Mouse (Mus musculus) ovary, postnatal 36 days (tissue): Measurements from ENCODE around the gene Add3.
A peak's percentile ranks its signal among the peaks of the same experiment; 100 is the strongest.

ENCODE experiments used
- DNase-seq: peaks from one replicate; pipeline ENCODE4 v3.0.0; 2022; ENCODE audit warnings: low spot score, mixed read lengths

Add3 gene

DNA sequence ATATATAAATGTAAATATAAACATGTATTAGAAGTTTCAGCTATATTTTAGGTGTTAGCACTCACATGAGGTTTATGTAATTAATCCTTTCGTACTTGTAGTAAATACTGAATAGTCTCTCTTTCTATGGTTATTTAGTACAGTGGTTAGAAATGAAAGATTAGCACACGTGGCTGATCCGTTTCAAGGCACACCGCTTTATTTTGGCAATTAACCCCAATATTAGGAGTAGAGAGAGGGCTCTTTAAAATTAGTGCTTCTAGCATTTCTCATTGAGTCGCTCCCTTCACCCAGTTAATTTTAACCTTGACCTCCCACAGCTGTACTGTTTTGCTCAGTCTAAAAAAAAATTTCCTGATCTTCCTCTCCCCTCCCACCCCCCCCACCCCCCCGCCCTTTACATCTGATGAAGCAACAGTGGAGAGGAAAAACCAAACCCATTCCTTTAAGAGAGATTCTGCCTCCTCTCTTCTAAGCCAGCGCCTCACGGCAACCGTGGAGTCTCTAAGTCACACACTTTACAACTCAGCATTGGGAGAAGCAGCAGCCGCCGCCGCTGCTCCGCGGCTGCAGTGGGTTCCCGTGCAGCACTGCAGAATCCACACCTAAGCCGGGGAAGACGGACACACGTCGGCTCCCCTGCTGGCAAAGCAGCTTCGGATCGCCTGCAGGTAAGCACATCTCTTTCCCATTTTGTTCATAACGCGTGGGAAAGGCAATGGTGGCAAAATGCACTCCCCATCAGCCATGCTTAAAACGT is at the start of gene Add3:
Gene Add3 (plus strand): TSS at position 400 of the 760 bp plus-strand sequence.
- peak; percentile 56 for DNase-seq

DNA sequence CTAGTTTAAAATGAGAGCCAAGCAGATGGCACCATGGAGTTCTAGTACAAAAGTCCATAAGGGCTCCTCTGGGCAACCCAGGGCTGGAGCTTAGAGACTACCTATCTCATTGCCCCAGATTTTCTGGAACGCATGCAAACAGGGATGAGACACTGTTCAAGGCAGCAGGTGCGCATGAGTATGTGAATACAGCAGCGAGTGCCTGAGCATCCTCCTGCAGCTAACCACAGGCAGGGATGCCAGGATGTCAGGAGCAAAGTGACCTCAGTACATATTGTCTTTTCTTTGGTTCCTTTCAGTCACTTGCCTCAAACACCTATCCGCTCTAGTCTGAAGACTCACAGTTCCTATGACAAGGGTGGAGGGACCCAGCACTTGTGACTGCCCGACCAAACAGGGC is 49.6 kb upstream of the Add3 start:
- no peak for DNase-seq

DNA sequence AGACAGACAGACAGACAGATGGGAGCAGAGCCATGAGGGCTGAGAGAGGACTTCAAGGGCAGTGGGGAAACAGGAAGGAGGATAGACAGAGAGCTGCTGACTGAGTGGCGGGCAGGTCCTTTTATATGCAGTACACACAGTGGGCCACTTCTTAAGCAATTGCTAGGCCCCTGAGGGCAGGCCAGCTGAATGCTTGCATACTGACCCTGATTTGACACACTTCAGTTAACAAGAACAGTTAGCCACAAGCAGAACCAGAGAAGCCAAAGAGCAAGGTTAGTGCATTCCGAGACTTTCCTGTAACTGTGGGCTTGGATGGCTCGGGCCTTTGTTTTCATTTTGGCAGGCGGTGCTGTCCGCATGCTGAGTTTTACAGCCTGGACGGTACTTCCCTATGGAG is 48.0 kb upstream of the Add3 start:
- no peak for DNase-seq

- no peak for DNase-seq
Measured at GRCm38 (mm10) chr19:53093294-53093693, 46.9 kb upstream of the Add3 start.

DNA sequence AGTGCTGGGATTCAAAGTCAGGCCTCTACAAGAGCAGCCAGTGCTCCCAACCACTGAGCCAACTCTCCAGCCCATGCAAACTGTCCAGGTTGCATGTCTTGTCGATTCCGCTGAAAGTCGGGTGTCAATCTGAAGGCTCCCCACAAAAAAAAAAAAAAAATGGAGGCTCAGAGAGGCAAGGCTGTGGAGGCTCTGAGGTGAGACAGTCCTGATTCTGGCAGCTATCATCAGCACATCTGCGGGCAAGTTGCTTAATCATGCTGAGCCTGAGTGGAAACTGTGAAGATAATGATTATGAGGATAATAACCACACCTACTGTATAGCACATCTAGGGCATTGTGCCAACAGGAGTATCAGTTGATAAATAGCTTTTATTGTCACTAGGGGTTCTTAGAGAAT is 45.6 kb upstream of the Add3 start:
- DNase-seq: no peak

DNA sequence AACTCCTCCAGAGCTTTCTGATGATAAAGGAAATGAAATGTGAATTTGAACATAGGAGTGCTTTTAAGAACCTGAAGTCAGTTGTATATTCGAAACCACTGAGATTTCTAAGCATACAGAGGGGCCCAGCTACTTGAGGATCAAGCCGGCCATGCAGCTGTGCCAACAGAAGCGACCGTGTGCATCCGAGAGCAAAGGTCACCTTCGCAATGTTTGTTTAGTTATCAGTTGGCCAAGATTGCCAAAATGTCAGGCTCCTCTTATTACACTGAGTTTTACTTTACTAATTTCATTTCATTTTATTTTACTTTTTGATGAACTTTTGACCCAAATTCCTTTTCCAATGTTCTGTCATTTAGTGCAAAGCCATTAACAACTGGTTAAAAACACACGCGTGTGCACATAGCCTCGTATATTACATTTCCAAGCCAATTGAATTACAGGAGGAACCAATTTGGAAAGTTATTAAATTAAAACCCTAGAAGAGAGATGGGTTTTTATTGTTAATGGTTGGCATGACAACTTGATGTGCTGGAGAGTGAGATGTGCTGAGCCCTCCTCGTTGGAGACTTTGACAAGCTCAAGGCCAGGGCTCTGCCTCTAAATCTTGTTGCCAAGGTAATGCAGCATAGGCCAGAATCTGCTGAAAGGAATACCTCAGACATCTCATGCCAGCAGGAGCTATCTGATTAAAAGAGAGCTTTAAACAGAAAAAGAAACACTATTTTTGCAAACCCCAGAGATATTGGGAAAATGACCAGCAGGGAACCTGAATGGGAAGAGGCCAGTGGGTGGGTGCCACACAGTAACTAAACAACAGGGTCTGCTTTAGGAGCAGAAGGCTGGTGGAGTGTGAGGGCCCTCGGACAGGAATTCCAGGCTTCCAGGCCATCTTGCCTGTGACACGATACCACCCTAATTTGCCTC is 38.6 kb upstream of the Add3 start:
- no peak for DNase-seq

DNA sequence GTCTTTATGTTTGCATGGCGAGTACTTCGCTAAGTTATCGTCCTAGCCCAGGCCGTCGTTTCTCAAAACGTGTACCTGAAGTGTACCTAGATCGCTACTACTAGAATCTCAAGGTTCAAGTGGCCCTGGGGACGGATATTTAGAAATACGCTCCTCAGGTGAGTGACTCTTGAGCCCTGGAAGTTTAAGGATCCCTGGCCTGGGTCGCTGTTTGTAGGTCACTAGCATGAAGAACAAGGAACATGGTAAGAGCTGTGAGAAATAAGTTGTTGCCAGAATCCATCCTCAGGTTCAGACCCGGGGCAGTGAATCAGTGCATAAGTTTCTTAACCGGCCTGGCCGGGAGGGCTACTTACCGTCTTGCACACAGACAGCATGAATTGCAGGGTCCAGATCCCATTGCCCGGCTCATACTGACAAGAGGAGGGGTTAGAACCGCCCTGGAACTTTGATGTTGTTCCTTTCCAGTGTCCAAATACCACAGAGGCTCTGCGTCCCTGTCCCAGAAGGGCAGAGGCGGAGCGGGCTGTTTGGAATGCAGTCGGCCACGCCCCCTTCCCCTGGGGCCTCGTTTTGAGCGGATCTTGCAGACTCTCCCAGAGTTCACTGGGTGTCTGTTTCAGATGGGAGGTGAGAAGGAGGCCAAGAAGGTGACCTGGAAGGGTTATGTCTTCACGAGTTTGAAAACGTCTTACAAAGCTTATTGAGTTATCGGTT is 34.7 kb upstream of the Add3 start:
- peak; percentile 66 for DNase-seq

DNA sequence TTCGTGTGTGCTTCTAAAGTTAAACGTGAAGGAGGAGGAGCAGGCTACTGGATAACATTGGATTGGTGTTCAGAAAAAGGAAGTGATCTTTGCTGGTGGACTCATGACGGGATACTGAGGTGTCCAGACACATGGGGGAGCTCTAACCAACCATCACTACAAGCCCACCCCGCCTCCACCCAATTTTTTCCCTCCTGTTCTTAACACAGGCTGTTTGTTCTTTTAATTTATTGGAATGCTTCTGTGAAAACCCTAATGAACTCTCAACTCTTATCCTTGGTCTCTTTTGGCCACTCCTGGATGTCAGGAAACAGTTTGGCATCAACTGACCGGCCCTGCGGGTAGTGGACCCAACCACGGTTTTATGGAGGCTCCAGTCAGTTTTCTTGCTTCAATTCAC is 33.3 kb upstream of the Add3 start:
- no peak for DNase-seq

DNA sequence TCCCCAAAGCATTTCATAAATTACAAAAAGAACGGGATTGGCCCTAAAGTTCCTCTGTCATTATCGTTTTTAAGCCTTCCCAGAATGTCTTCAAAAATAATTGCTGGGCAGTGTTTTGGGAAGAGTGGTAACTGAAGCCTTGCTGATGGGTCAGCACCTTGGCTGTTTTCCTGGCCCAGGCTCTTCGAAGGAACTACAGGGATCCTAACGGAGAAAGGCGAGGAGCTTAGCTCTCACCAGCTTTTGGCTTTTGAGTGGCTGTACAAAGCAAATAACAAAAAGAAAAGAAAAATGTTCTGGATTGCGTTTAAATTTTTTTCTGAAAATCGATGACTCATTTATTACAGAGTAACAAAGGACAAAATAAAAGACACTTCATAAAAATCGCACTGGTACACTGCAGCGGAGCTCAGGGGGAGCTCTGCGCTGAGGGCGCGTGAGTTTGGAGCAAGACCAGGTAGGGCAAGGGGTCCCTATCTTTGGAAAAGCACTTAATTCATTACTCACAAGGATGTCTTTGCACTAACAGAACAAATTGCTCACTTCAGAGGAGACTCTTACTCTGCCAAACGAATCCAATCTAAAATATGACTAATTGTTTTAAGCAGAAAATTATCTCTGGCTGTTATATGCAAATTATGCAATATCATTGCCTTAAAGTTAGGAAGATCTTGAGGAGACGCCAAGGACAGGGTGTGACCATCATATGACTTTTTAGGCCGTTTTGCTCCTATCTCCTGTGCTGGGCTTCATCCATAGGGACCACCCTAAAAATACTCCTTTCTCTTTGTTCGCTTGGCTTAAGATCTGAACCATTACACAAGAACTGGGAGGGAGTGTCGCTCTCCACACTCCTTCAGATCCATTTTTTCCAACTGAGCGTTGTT is 32.6 kb upstream of the Add3 start:
- DNase-seq: no peak

DNA sequence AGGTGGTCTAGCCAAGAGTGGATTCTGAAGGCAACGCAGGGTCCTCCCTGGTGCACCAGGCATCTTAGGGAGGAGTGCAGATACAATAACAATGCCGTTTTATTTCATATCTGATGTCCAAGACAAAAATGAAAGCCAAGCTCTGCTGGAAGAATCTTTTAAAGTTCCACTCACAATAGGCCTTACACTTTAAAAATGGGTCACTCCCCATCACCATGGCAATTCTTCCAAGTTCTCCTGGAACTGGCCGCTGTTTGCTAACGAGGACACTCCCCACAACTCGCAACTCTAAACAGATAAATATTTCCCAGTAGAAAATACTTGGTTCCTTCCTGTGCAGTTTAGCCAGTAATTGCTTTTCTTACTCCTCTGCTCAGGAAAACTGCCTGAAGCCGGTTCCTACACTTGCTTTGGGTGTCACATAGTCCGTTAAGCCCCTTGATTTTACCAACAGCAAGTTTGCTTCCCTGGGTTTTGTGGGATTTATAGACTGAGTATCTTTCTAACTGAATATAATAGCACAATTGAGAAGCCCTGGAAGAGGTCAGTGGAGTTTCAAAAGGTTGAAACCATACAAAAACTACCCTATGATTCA is 28.1 kb upstream of the Add3 start:
- no peak for DNase-seq

DNA sequence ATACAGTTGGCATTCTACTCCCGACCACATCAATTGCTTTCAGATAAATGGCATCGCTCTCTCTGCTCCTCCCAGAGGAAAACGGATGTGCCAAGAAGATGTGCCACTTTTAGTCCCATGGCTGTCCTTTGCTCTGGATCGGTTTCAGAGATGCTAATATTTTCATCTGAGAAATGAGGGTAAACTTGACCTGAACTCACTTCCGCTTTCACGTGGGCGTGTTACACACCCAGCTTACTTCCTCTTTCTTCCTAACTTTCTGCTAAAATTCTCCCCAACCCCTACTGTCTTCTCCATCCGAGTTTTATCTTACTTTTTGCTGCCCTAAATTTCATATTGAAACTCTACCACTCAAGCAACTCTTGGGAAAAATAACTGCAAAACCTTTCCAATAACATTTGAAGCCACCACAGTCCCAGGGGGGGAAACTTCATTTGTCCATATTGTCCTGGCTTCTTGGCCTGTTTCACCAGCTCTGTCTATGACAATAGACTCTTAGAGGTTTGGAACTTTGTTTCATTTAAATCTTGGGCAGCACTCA is 20.9 kb upstream of the Add3 start:
- no peak for DNase-seq

- DNase-seq: no peak
Measured at GRCm38 (mm10) chr19:53120483-53120882, 19.8 kb upstream of the Add3 start.

- no peak for DNase-seq
Measured at GRCm38 (mm10) chr19:53122641-53123241, 17.5 kb upstream of the Add3 start.

GRCm38 (mm10) chr19:53123301-53123700 is 16.9 kb upstream of the Add3 start:
- DNase-seq: no peak

DNA sequence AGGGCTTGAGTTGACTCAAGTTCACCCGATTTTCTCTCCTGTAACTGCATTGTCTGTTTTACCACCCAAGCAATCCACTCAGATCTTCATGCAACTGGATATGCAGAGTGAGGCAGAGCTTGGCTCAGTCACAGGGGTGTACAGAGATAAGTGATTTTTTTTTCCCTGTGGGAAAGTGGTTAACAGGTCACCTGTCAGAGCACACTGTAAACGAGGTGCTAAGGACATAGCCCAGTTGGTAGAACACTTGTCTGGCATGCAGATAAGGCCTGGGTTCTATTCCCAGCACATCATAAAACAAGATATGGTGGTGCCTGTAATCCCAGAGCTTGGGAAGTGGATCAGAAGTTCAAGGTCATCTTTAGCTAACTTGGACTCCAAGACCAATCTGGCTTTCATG is 14.6 kb upstream of the Add3 start:
- DNase-seq: no peak

- DNase-seq: no peak
Measured at GRCm38 (mm10) chr19:53126546-53126945, 13.7 kb upstream of the Add3 start.

GRCm38 (mm10) chr19:53127320-53128291 is 12.6 kb upstream of the Add3 start:
- no peak for DNase-seq

DNA sequence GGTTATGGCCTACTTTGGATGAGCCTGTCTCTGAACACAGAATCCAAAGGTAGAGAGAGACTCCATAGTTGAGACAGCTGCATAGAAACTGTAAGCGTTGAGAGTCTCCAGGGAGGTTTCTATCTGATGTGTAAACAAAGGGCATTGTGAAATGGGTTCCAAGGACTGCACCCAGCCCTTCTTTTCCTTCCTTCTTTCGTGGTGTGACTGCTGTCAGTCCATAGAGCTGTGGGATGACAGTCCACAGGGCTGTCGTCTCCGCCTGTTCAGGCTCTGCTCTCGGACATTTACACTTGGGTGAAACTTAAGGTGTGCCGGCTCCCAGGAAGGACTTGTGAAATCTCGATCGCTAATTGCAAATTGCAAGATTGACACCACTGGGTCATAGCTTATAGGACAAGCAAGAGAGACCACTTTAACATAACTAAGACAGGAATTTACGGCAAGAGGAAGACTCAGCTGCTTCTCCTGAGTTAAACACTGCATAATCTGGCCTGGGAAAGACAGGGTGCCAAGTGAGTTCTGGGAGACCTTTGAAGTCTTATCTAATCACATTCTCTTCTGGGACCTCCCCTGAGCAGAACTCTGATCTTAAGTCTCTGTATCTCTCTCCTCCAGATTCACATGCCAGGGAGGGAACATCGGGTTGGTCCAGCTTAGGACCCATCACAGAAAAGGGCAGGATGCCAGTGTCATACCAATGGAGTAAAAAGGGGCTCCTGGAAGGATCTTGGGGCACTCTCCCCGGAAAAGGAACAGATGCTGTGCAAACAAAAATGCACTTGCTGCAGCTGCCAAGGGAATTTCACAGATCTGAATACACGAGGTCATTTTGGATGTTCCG is 11.5 kb upstream of the Add3 start:
- no peak for DNase-seq
